Mouse (Mus musculus): ENCODE data around the gene Tmem132b.

- TF ChIP-seq CTCF (conservative IDR thresholded peaks at IDR 0.05 in 1 of 2, IDR thresholded peaks at IDR 0.05 in 1 of 2; ENCODE audit: low read depth in 2 of 2, low read length in 2 of 2) (no peak), EP300 (IDR thresholded peaks at IDR 0.05; ENCODE audit: low read length) (no peak)
Measured at GRCm38 (mm10) chr5:125588876-125589667, 57.5 kb downstream of the Tmem132b start.
